Mouse (Mus musculus): ENCODE measurements at regions not wholly inside any gene's neighbourhood (a gene's known extent, or its start where the extent isn't known, plus 50 kb on each side); places are given as distances from the start of the nearest gene placed in this dataset.

GRCm38 (mm10) chr15:93881276-93881675, 285.6 kb upstream of the Prickle1 start:
- TF ChIP-seq GATA1 (IDR thresholded peaks at IDR 0.05; ENCODE audit: borderline replicate concordance, low read length) (no peak), FLI1 (IDR thresholded peaks at IDR 0.05; ENCODE audit: low read length) (no peak)
